Mouse (Mus musculus) liver, postnatal 0 days (tissue): ENCODE results near the gene Fibcd1. TPM values are rescaled to one million over a fixed set of nuclear protein-coding genes. Genes with fewer than 3 reads are reported as not detected.

ENCODE experiments used
- ATAC-seq: fragments of 200-750 bp; cut with Nextera tagmentation; 2 replicates; pipeline ENCODE4 v1.8.0; 2017; ENCODE audit warnings: mild to moderate bottlenecking, moderate library complexity
- DNase-seq: peaks from one replicate; pipeline ENCODE4 v3.0.0-alpha.2; 2016
- H3K27ac ChIP-seq: fragments of 300-500 bp; sonication (generic); 2 replicates; pipeline ENCODE4 v1.5.1; 2014; ENCODE audit warnings: antibody characterized with exemption, moderate library complexity, mild to moderate bottlenecking, low read depth
- H3K27me3 ChIP-seq: fragments of 300-500 bp; sonication (generic); 2 replicates; pipeline ENCODE4 v1.6.1; 2014; ENCODE audit warnings: low read length, control low read depth, mixed read lengths; ENCODE audit not compliant: insufficient read depth
- H3K36me3 ChIP-seq: fragments of 300-500 bp; sonication (generic); replicated peaks from 2 replicates; pipeline ENCODE4 v1.6.1; 2014; ENCODE audit warnings: mild to moderate bottlenecking, control low read depth, low read length, moderate library complexity, mixed read lengths; ENCODE audit not compliant: insufficient read depth
- H3K4me1 ChIP-seq: fragments of 300-500 bp; sonication (generic); 2 replicates; pipeline ENCODE4 v1.6.1; 2014; ENCODE audit warnings: antibody characterized with exemption, mild to moderate bottlenecking, control low read depth; ENCODE audit not compliant: insufficient read depth
- H3K4me2 ChIP-seq: fragments of 300-500 bp; sonication (generic); 2 replicates; pipeline ENCODE4 v1.6.1; 2014; ENCODE audit warnings: low read depth, mild to moderate bottlenecking, low read length, moderate library complexity, mixed read lengths
- H3K4me3 ChIP-seq: fragments of 300-500 bp; sonication (generic); 2 replicates; pipeline ENCODE4 v1.5.1; 2014; ENCODE audit warnings: low read depth, low read length
- H3K9ac ChIP-seq: fragments of 300-500 bp; sonication (generic); replicated peaks from 2 replicates; pipeline ENCODE4 v1.6.1; 2014; ENCODE audit warnings: mild to moderate bottlenecking, moderate library complexity
- H3K9me3 ChIP-seq: fragments of 300-500 bp; sonication (generic); 2 replicates; pipeline ENCODE4 v1.6.1; 2016; ENCODE audit warnings: mild to moderate bottlenecking, control low read depth, low read length, mixed read lengths
- CTCF ChIP-seq: sonication (generic); IDR thresholded peaks from 2 replicates; pipeline ENCODE4 v1.5.1; 2016; ENCODE audit warnings: antibody characterized with exemption, low read depth
- EP300 ChIP-seq: IDR thresholded peaks from 2 replicates; pipeline ENCODE4 v1.6.1; 2016; ENCODE audit warnings: antibody characterized with exemption, low read depth, mild to moderate bottlenecking
- WGBS: fragments of 180-500 bp; shearing (Covaris S2); extraction: QIAGEN DNeasy Blood & Tissue Kit; methylation state at CpG from one replicate; pipeline ENCODE4 v1.1.7; 2014; ENCODE audit not compliant: insufficient replicate concordance; 5-methylcytosine and 5-hydroxymethylcytosine counted together
- polyA plus RNA-seq: library from polyadenylated mRNA; unstranded; fragments of >200 nt; fragmentation: Nextera tagmentation; extraction: Ambion mirVana; gene quantifications from 2 replicates; pipeline ENCODE4 v1.2.1, GENCODE M21; 2015

Fibcd1 gene
- polyA plus RNA-seq, 1 experiment from 2014 or later = not detected

- 32% methylated on average over 9 of the region's 9 CpGs for WGBS
- H3K9me3 ChIP-seq = no peaks in the 10 kb centered on the region
- no peak overlapping the region for H3K4me3 ChIP-seq
- no peak overlapping the region for H3K27ac ChIP-seq
- ATAC-seq (peak; percentile 53; the same call in 1 of the 2 replicates), DNase-seq (peak; percentile 68)
- no peaks in the 10 kb centered on the region for H3K27me3 ChIP-seq
- no peak for TF ChIP-seq EP300
- peak; percentile 95 for TF ChIP-seq CTCF
- no peaks in the 10 kb centered on the region for H3K4me1 ChIP-seq
- H3K9ac ChIP-seq = no peak overlapping the region
- H3K4me2 ChIP-seq = no peak overlapping the region
- peaks cover 57% of the 10 kb centered on the region for H3K36me3 ChIP-seq
These were observed 60.7 kb downstream of the Fibcd1 start for GRCm38 (mm10) chr2:31785074-31785473.

GRCm38 (mm10) chr2:31782958-31783602 is 62.7 kb downstream of the Fibcd1 start:
- Histone ChIP-seq H3K9me3 (no peaks in the 10 kb centered on the region), H3K36me3 (peaks cover 61% of the 10 kb centered on the region), H3K9ac (no peak overlapping the region), H3K27me3 (no peaks in the 10 kb centered on the region), H3K4me1 (no peaks in the 10 kb centered on the region), H3K4me2 (no peak overlapping the region), H3K4me3 (no peak overlapping the region), H3K27ac (no peak overlapping the region)
- no peak for TF ChIP-seq EP300
- TF ChIP-seq CTCF = peak; percentile 24; the same call in 1 of the 2 replicates
- ATAC-seq = no peak
- DNase-seq = no peak
- WGBS = 68% methylated on average over 8 of the region's 8 CpGs

GRCm38 (mm10) chr2:31779258-31779657 is 66.5 kb downstream of the Fibcd1 start:
- 69% methylated on average over 2 of the region's 2 CpGs for WGBS
- Histone ChIP-seq H3K4me2 (no peak overlapping the region), H3K27me3 (no peaks in the 10 kb centered on the region), H3K4me3 (no peak overlapping the region), H3K27ac (no peak overlapping the region), H3K9me3 (no peaks in the 10 kb centered on the region), H3K4me1 (no peaks in the 10 kb centered on the region), H3K36me3 (peaks cover 36% of the 10 kb centered on the region), H3K9ac (no peak overlapping the region)
- DNase-seq (no peak), ATAC-seq (no peak)
- TF ChIP-seq EP300 = no peak
- no peak for TF ChIP-seq CTCF

GRCm38 (mm10) chr2:31776479-31776878 is 69.3 kb downstream of the Fibcd1 start:
- Histone ChIP-seq H3K9ac (no peak overlapping the region), H3K27me3 (no peaks in the 10 kb centered on the region), H3K4me3 (no peak overlapping the region), H3K9me3 (no peaks in the 10 kb centered on the region), H3K4me2 (no peak overlapping the region), H3K27ac (no peak overlapping the region), H3K36me3 (peaks cover 26% of the 10 kb centered on the region), H3K4me1 (peaks cover 9% of the 10 kb centered on the region)
- DNase-seq (no peak), ATAC-seq (no peak)
- TF ChIP-seq CTCF (no peak), EP300 (no peak)
- 91% methylated on average over 3 of the region's 3 CpGs for WGBS

GRCm38 (mm10) chr2:31770781-31771441 is 74.9 kb downstream of the Fibcd1 start:
- 13% methylated on average over 7 of the region's 7 CpGs for WGBS
- Histone ChIP-seq H3K27me3 (no peaks in the 10 kb centered on the region), H3K9ac (no peak overlapping the region), H3K36me3 (no peaks in the 10 kb centered on the region), H3K27ac (peak overlapping the region; percentile 84), H3K4me3 (no peak overlapping the region), H3K9me3 (no peaks in the 10 kb centered on the region), H3K4me2 (peak overlapping the region; percentile 30; the same call in 1 of the 2 replicates), H3K4me1 (peaks cover 40% of the 10 kb centered on the region)
- TF ChIP-seq EP300 = no peak
- peak; percentile 39 for TF ChIP-seq CTCF
- ATAC-seq = peak; percentile 81
- DNase-seq = peak; percentile 47

GRCm38 (mm10) chr2:31769631-31770111 is 76.1 kb downstream of the Fibcd1 start:
- Histone ChIP-seq H3K4me2 (peak overlapping the region; percentile 27), H3K4me1 (peaks cover 46% of the 10 kb centered on the region), H3K36me3 (no peaks in the 10 kb centered on the region), H3K27me3 (no peaks in the 10 kb centered on the region), H3K9me3 (no peaks in the 10 kb centered on the region), H3K4me3 (no peak overlapping the region), H3K9ac (no peak overlapping the region; the same call in 1 of the 2 replicates), H3K27ac (peak overlapping the region; percentile 84)
- ATAC-seq (peak; percentile 39; the same call in 1 of the 2 replicates), DNase-seq (peak; percentile 54)
- WGBS = 27% methylated on average over 6 of the region's 6 CpGs
- TF ChIP-seq CTCF (no peak), EP300 (no peak)
